Mouse (Mus musculus) cortical plate, adult 2 months (tissue): Measurements from ENCODE around the gene Arpc2. TPM values are rescaled to one million over a fixed set of nuclear protein-coding genes. Genes with fewer than 3 reads are reported as not detected.

Experiments
- H3K27ac ChIP-seq: fragments of 200-500 bp; 2 replicates; pipeline ENCODE4 v1.5.1; 2012; ENCODE audit warnings: low read length, control low read depth, inconsistent platforms; ENCODE audit not compliant: insufficient read depth
- H3K4me1 ChIP-seq: fragments of 200-500 bp; 2 replicates; pipeline ENCODE4 v1.6.1; 2011; ENCODE audit warnings: low read length; ENCODE audit not compliant: control insufficient read depth, insufficient read depth
- H3K4me3 ChIP-seq: fragments of 200-500 bp; 2 replicates; pipeline ENCODE4 v1.5.1; 2011; ENCODE audit warnings: mild to moderate bottlenecking, low read length, control low read depth; ENCODE audit not compliant: insufficient read depth
- CTCF ChIP-seq: fragments of 200-500 bp; IDR thresholded peaks from 2 replicates; pipeline ENCODE4 v1.5.1; 2011; ENCODE audit warnings: mild to moderate bottlenecking, control low read depth, low read length; ENCODE audit not compliant: insufficient read depth; ENCODE audit errors: extremely low read depth
- POLR2A ChIP-seq: fragments of 200-500 bp; IDR thresholded peaks from 2 replicates; pipeline ENCODE4 v1.6.1; 2011; ENCODE audit warnings: mild to moderate bottlenecking, low read length, control low read depth; ENCODE audit not compliant: insufficient read depth; ENCODE audit errors: extremely low read depth
- polyA plus RNA-seq: library from polyadenylated mRNA; depleted of rRNA; stranded (reverse); fragments of >200 nt; gene quantifications from 2 replicates; pipeline ENCODE4 v1.2.3, GENCODE M21; 2012; rRNA removed

Gene Arpc2
- 232 and 248 TPM in 2 replicates for polyA plus RNA-seq

- peak within 1 kb of the TSS; percentile 95 for H3K4me3 ChIP-seq
- peaks cover 3% of the 10 kb centered on the region for H3K4me1 ChIP-seq
- TF ChIP-seq CTCF (no peak), POLR2A (peak; percentile 99)
- H3K27ac ChIP-seq, result peak within 1 kb of the TSS; percentile 96
These were observed at the start of gene Arpc2 for GRCm38 (mm10) chr1:74235938-74236589. Arpc2 (plus strand) TSS chr1:74236084.

- Histone ChIP-seq H3K4me1 (no peaks in the 10 kb centered on the region), H3K27ac (no peak overlapping the region), H3K4me3 (no peak overlapping the region)
- TF ChIP-seq CTCF (no peak), POLR2A (no peak)
These were observed 45.4 kb upstream of the Arpc2 start for GRCm38 (mm10) chr1:74190471-74190870.

GRCm38 (mm10) chr1:74192711-74193110 lies 43.2 kb upstream of the Arpc2 start:
- Histone ChIP-seq H3K27ac (no peak overlapping the region), H3K4me1 (no peaks in the 10 kb centered on the region), H3K4me3 (no peak overlapping the region)
- TF ChIP-seq POLR2A (no peak), CTCF (no peak)

GRCm38 (mm10) chr1:74194445-74194844 lies 41.4 kb upstream of the Arpc2 start, which contains the start of gene Cxcr1:
Cxcr1 (minus strand) TSS chr1:74194631.
- Histone ChIP-seq H3K27ac (no peak within 1 kb of the TSS), H3K4me1 (peaks cover 3% of the 10 kb centered on the region; the same call in 1 of the 2 replicates), H3K4me3 (no peak within 1 kb of the TSS)
- TF ChIP-seq CTCF (no peak), POLR2A (no peak)

- no peak for TF ChIP-seq POLR2A
- peak; percentile 51 for TF ChIP-seq CTCF
- no peak overlapping the region for H3K4me3 ChIP-seq
- H3K27ac ChIP-seq, result no peak overlapping the region
- H3K4me1 ChIP-seq, result peaks cover 3% of the 10 kb centered on the region; the same call in 1 of the 2 replicates
These were observed 39.9 kb upstream of the Arpc2 start for GRCm38 (mm10) chr1:74195961-74196360.

- H3K4me3 ChIP-seq, result no peak overlapping the region
- no peak for TF ChIP-seq CTCF
- TF ChIP-seq POLR2A, result no peak
- no peak overlapping the region for H3K27ac ChIP-seq
- H3K4me1 ChIP-seq, result peaks cover 3% of the 10 kb centered on the region; the same call in 1 of the 2 replicates
These were observed 39.1 kb upstream of the Arpc2 start for GRCm38 (mm10) chr1:74196621-74197419.

GRCm38 (mm10) chr1:74197726-74198470 lies 38.0 kb upstream of the Arpc2 start:
- TF ChIP-seq POLR2A (peak; percentile 55; the same call in 1 of the 2 replicates), CTCF (no peak)
- no peak overlapping the region; the same call in 1 of the 2 replicates for H3K27ac ChIP-seq
- H3K4me1 ChIP-seq, result peaks cover 3% of the 10 kb centered on the region; the same call in 1 of the 2 replicates
- no peak overlapping the region for H3K4me3 ChIP-seq

- TF ChIP-seq CTCF (no peak), POLR2A (no peak)
- H3K4me1 ChIP-seq, result peaks cover 3% of the 10 kb centered on the region; the same call in 1 of the 2 replicates
- no peak overlapping the region for H3K4me3 ChIP-seq
- no peak overlapping the region for H3K27ac ChIP-seq
These were observed 36.8 kb upstream of the Arpc2 start for GRCm38 (mm10) chr1:74199046-74199445.

GRCm38 (mm10) chr1:74201048-74201844 lies 34.6 kb upstream of the Arpc2 start:
- H3K27ac ChIP-seq, result no peak overlapping the region
- H3K4me3 ChIP-seq, result no peak overlapping the region
- TF ChIP-seq CTCF, result no peak
- no peak for TF ChIP-seq POLR2A
- peaks cover 3% of the 10 kb centered on the region; the same call in 1 of the 2 replicates for H3K4me1 ChIP-seq
